ENCODE assay signal across 14 mouse cellular contexts in the genomic region with DNA sequence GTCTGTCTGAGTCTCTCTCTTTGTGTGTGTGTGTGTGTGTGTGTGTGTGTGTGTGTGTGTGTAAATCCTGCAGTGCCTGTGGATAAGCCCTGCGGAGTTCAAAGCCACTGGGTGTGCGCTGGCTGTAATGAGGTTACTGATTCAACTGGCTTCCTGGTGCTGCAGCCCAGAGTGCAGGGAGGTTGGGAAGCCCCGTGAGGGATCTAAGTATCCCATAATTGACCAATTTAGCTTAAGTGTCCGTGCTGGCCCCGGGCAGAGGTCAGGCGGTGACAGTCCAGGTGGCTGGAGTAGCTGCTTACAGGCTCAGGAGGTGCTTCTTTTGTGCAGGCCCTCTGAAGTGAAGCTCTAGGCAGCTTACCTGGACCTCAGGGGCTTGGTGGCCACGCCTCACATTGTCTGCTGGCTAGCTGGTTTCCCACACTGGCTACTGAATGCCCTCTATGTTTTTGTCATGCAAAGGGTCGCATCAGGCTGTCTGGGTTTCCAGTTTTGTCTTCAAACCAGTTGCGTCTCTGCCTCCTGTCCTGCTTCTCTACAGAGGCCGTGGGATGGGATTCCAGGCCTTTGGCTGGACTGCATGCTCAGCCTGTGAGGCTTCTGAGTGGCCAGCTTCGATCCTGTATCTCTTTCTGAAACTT. TPM values are rescaled to one million over a fixed set of nuclear protein-coding genes. Genes with fewer than 3 reads are reported as not detected.
DNase-seq lines count a peak whose midpoint lies in the region; ATAC-seq and TF ChIP-seq lines count a peak whose summit lies in the region.
"Had no signal": no experiment of that assay in that cellular context is flagged by ENCODE, and none has a peak within 500 bp of the region (broad histone marks: within the 10 kb centered on the region; RNA-seq: fewer than 3 reads in every experiment).

No protein-coding gene starts in this region.

- no peak for ATAC-seq in heart, embryonic 16.5 days (replicated peaks; ENCODE audit: extremely low read depth, insufficient read depth, low FRiP score)
- no peak for ATAC-seq in intestine, postnatal 0 days

- H3K4me2 ChIP-seq in heart, embryonic 16.5 days (ENCODE audit: low read depth, low read length) = no peak overlapping the region
- 0 out of 2 replicates have a peak overlapping the region, but pooled peaks have one; percentile 35 for H3K4me2 ChIP-seq in intestine, postnatal 0 days (replicated peaks; ENCODE audit: low read depth)
- H3K4me2 ChIP-seq: hindbrain, embryonic 15.5 days; liver, embryonic 13.5 days had no signal

- peaks cover 76% of the 10 kb centered on the region for H3K4me1 ChIP-seq in heart, embryonic 16.5 days (ENCODE audit: control insufficient read depth, insufficient read depth, low read length)
- H3K4me1 ChIP-seq in intestine, postnatal 0 days (replicated peaks; ENCODE audit: control insufficient read depth, insufficient read depth, low read length) = peaks cover 74% of the 10 kb centered on the region

- no peaks in the 10 kb centered on the region for H3K36me3 ChIP-seq in heart, embryonic 16.5 days (ENCODE audit: control insufficient read depth, insufficient read depth)
- no peaks in the 10 kb centered on the region for H3K36me3 ChIP-seq in intestine, postnatal 0 days (ENCODE audit: control insufficient read depth, insufficient read depth)
- H3K36me3 ChIP-seq: G1E; hindbrain, embryonic 15.5 days; liver, embryonic 13.5 days had no signal

- WGBS in heart, embryonic 16.5 days = 60% methylated on average over 11 of the region's 11 CpGs
- WGBS in intestine, postnatal 0 days = 48% methylated on average over 11 of the region's 11 CpGs

- TF ChIP-seq CTCF in intestine, postnatal 0 days (IDR thresholded peaks at IDR 0.05; ENCODE audit: low read depth) = no peak

- no peaks in the 10 kb centered on the region for H3K27me3 ChIP-seq in heart, embryonic 16.5 days (ENCODE audit: control insufficient read depth, insufficient read depth, low read length)
- no peaks in the 10 kb centered on the region for H3K27me3 ChIP-seq in intestine, postnatal 0 days (replicated peaks; ENCODE audit: control insufficient read depth, insufficient read depth, low read length)
- H3K27me3 ChIP-seq: hindbrain, embryonic 15.5 days; liver, embryonic 13.5 days had no signal

- H3K27ac ChIP-seq in heart, embryonic 16.5 days (ENCODE audit: low read length) = no peak overlapping the region
- peak overlapping the region; percentile 54 for H3K27ac ChIP-seq in intestine, postnatal 0 days (ENCODE audit: low read depth, low read length)
- H3K27ac ChIP-seq: hindbrain, embryonic 15.5 days; liver, embryonic 13.5 days; macrophage had no signal

- H3K9ac ChIP-seq in heart, embryonic 16.5 days (ENCODE audit: low read length) = peak overlapping the region; percentile 18; the same call in 1 of the 2 replicates
- H3K9ac ChIP-seq in intestine, postnatal 0 days (ENCODE audit: low read depth, low read length) = no peak overlapping the region
- H3K9ac ChIP-seq: hindbrain, embryonic 15.5 days; liver, embryonic 13.5 days had no signal

- H3K4me3 ChIP-seq in heart, embryonic 16.5 days (ENCODE audit: low read length) = no peak overlapping the region
- no peak overlapping the region for H3K4me3 ChIP-seq in intestine, postnatal 0 days (ENCODE audit: low read depth, low read length)
- H3K4me3 ChIP-seq: hindbrain, embryonic 15.5 days; liver, embryonic 13.5 days had no signal

- no peak for DNase-seq in heart, adult 9 months (ENCODE audit: low spot score in 2 of 2)
- peak; percentile 49 for DNase-seq in retina, postnatal 1 day
- DNase-seq in retina, embryonic 14.5 days (ENCODE audit: low spot score) = no peak
- no peak for DNase-seq in thymus, postnatal 4 days
- no peak for DNase-seq in spleen, adult 18-20 months
- DNase-seq: adrenal gland, postnatal 14 days; cerebellum, adult 11-12 months; liver, embryonic 13.5 days; thymus, adult 18-20 months had no signal

- H3K9me3 ChIP-seq in heart, embryonic 16.5 days (replicated peaks; ENCODE audit: control insufficient read depth, low read length) = no peaks in the 10 kb centered on the region
- no peaks in the 10 kb centered on the region for H3K9me3 ChIP-seq in intestine, postnatal 0 days (ENCODE audit: control insufficient read depth)
- H3K9me3 ChIP-seq: G1E; hindbrain, embryonic 15.5 days; liver, embryonic 13.5 days had no signal

RNA-seq across cellular contexts. Expression of a gene that starts 7.9 kb away (rescaled TPM):
- 6.6 and 8.4 TPM in 2 replicates for polyA plus RNA-seq in heart, embryonic 16.5 days (2015; fragmentation: Nextera tagmentation; extraction: Ambion mirVana)
- polyA plus RNA-seq in intestine, postnatal 0 days (2015; fragmentation: Nextera tagmentation; extraction: Ambion mirVana) = 9.0 and 10.2 TPM in 2 replicates
- polyA plus RNA-seq: G1E had no signal
